Mouse (Mus musculus) heart, postnatal 36 days (tissue): ENCODE data around the gene Zbed3. TPM values are rescaled to one million over a fixed set of nuclear protein-coding genes. Genes with fewer than 3 reads are reported as not detected.

Experiments
- total RNA-seq, 2 experiments: library from RNA; stranded (reverse); gene quantifications; 2 replicates each; pipeline ENCODE4 v1.2.3; 2021

Gene Zbed3
- total RNA-seq, 2 experiments from 2014 or later: 14.3 to 17.2 TPM

Other genes starting within 250 kb of the Zbed3 start
- 1 to 10 TPM; 3.6 to 3.7 TPM for gene Pde8b, start 73.3 kb upstream of the Zbed3 start, total RNA-seq
- 10 to 100 TPM; 20.6 to 22.1 TPM for gene Aggf1, start 51.7 kb downstream of the Zbed3 start, total RNA-seq
- not detected for gene Crhbp, start 121.3 kb downstream of the Zbed3 start, total RNA-seq
- not detected for gene S100z, start 155.1 kb downstream of the Zbed3 start, total RNA-seq
- under 1 TPM; 0.49 to 0.61 TPM for gene F2rl1, start 201.6 kb downstream of the Zbed3 start, total RNA-seq